Mouse (Mus musculus): Measurements from ENCODE around the gene Ccdc146. TPM values are rescaled to one million over a fixed set of nuclear protein-coding genes. Genes with fewer than 3 reads are reported as not detected.

Ccdc146 gene
- polyA plus RNA-seq, 1 experiment from 2014 or later = 2.2 TPM

GRCm38 (mm10) chr5:21434148-21434929, 9.9 kb upstream of the Ccdc146 start:
- Histone ChIP-seq H3K4me3 (ENCODE audit: low read depth, low read length) (no peak overlapping the region), H3K4me2 (no peak overlapping the region), H3K9me3 (replicated peaks; ENCODE audit: control insufficient read depth, low read length) (no peaks in the 10 kb centered on the region), H3K27ac (ENCODE audit: low read depth, low read length) (no peak overlapping the region), H3K9ac (ENCODE audit: low read depth, low read length) (no peak overlapping the region), H3K4me1 (ENCODE audit: control insufficient read depth, insufficient read depth, low read length) (no peaks in the 10 kb centered on the region), H3K36me3 (ENCODE audit: control insufficient read depth, insufficient read depth, low read length) (no peaks in the 10 kb centered on the region), H3K27me3 (ENCODE audit: control insufficient read depth, insufficient read depth, low read length) (no peaks in the 10 kb centered on the region)
- WGBS (ENCODE audit: insufficient replicate concordance) = 76% methylated on average over 11 of the region's 11 CpGs
- no peak for ATAC-seq (replicated peaks; ENCODE audit: insufficient number of reproducible peaks, low FRiP score, low TSS enrichment)

- no peaks in the 10 kb centered on the region for H3K36me3 ChIP-seq (ENCODE audit: control insufficient read depth, insufficient read depth, low read length)
- H3K27ac ChIP-seq (ENCODE audit: low read depth, low read length) = no peak overlapping the region
- H3K4me3 ChIP-seq (ENCODE audit: low read depth, low read length) = no peak overlapping the region
- H3K9me3 ChIP-seq (replicated peaks; ENCODE audit: control insufficient read depth, low read length) = no peaks in the 10 kb centered on the region
- 92% methylated on average over 6 of the region's 6 CpGs for WGBS (ENCODE audit: insufficient replicate concordance)
- no peak for ATAC-seq (replicated peaks; ENCODE audit: insufficient number of reproducible peaks, low FRiP score, low TSS enrichment)
- H3K4me1 ChIP-seq (ENCODE audit: control insufficient read depth, insufficient read depth, low read length) = peaks cover 7% of the 10 kb centered on the region; the same call in 1 of the 2 replicates
- H3K27me3 ChIP-seq (ENCODE audit: control insufficient read depth, insufficient read depth, low read length) = no peaks in the 10 kb centered on the region
- no peak overlapping the region for H3K9ac ChIP-seq (ENCODE audit: low read depth, low read length)
- no peak overlapping the region for H3K4me2 ChIP-seq
Measured at GRCm38 (mm10) chr5:21426666-21427065, 2.2 kb upstream of the Ccdc146 start.

GRCm38 (mm10) chr5:21420609-21421008, 3.9 kb downstream of the Ccdc146 start:
- no peak overlapping the region for H3K4me3 ChIP-seq (ENCODE audit: low read depth, low read length)
- no peak overlapping the region for H3K27ac ChIP-seq (ENCODE audit: low read depth, low read length)
- H3K36me3 ChIP-seq (ENCODE audit: control insufficient read depth, insufficient read depth, low read length) = no peaks in the 10 kb centered on the region
- no peak overlapping the region for H3K4me2 ChIP-seq
- H3K4me1 ChIP-seq (ENCODE audit: control insufficient read depth, insufficient read depth, low read length) = peaks cover 2% of the 10 kb centered on the region; the same call in 1 of the 2 replicates
- H3K9ac ChIP-seq (ENCODE audit: low read depth, low read length) = no peak overlapping the region
- H3K27me3 ChIP-seq (ENCODE audit: control insufficient read depth, insufficient read depth, low read length) = no peaks in the 10 kb centered on the region
- WGBS (ENCODE audit: insufficient replicate concordance) = 17% methylated on average over 1 of the region's 1 CpGs
- H3K9me3 ChIP-seq (replicated peaks; ENCODE audit: control insufficient read depth, low read length) = no peaks in the 10 kb centered on the region
- no peak for ATAC-seq (replicated peaks; ENCODE audit: insufficient number of reproducible peaks, low FRiP score, low TSS enrichment)

- H3K36me3 ChIP-seq (ENCODE audit: control insufficient read depth, insufficient read depth, low read length) = no peaks in the 10 kb centered on the region
- H3K4me1 ChIP-seq (ENCODE audit: control insufficient read depth, insufficient read depth, low read length) = no peaks in the 10 kb centered on the region
- no peak overlapping the region for H3K4me2 ChIP-seq
- WGBS (ENCODE audit: insufficient replicate concordance) = 68% methylated on average over 4 of the region's 4 CpGs
- no peaks in the 10 kb centered on the region for H3K9me3 ChIP-seq (replicated peaks; ENCODE audit: control insufficient read depth, low read length)
- no peak overlapping the region for H3K27ac ChIP-seq (ENCODE audit: low read depth, low read length)
- no peak for ATAC-seq (replicated peaks; ENCODE audit: insufficient number of reproducible peaks, low FRiP score, low TSS enrichment)
- H3K9ac ChIP-seq (ENCODE audit: low read depth, low read length) = no peak overlapping the region
- H3K27me3 ChIP-seq (ENCODE audit: control insufficient read depth, insufficient read depth, low read length) = no peaks in the 10 kb centered on the region
- no peak overlapping the region for H3K4me3 ChIP-seq (ENCODE audit: low read depth, low read length)
Measured at GRCm38 (mm10) chr5:21418613-21419012, 5.9 kb downstream of the Ccdc146 start.

- no peaks in the 10 kb centered on the region for H3K9me3 ChIP-seq (replicated peaks; ENCODE audit: control insufficient read depth, low read length)
- H3K36me3 ChIP-seq (ENCODE audit: control insufficient read depth, insufficient read depth, low read length) = no peaks in the 10 kb centered on the region
- H3K4me3 ChIP-seq (ENCODE audit: low read depth, low read length) = no peak overlapping the region
- no peak for ATAC-seq (replicated peaks; ENCODE audit: insufficient number of reproducible peaks, low FRiP score, low TSS enrichment)
- 68% methylated on average over 1 of the region's 1 CpGs for WGBS (ENCODE audit: insufficient replicate concordance)
- peaks cover 3% of the 10 kb centered on the region; the same call in 1 of the 2 replicates for H3K4me1 ChIP-seq (ENCODE audit: control insufficient read depth, insufficient read depth, low read length)
- H3K4me2 ChIP-seq = no peak overlapping the region
- H3K9ac ChIP-seq (ENCODE audit: low read depth, low read length) = no peak overlapping the region
- H3K27ac ChIP-seq (ENCODE audit: low read depth, low read length) = no peak overlapping the region
- H3K27me3 ChIP-seq (ENCODE audit: control insufficient read depth, insufficient read depth, low read length) = no peaks in the 10 kb centered on the region
Measured at GRCm38 (mm10) chr5:21414116-21414820, 10.2 kb downstream of the Ccdc146 start.

GRCm38 (mm10) chr5:21413322-21413721, 11.2 kb downstream of the Ccdc146 start:
- H3K4me2 ChIP-seq = no peak overlapping the region
- WGBS (ENCODE audit: insufficient replicate concordance) = 92% methylated on average over 3 of the region's 3 CpGs
- no peak for ATAC-seq (replicated peaks; ENCODE audit: insufficient number of reproducible peaks, low FRiP score, low TSS enrichment)

GRCm38 (mm10) chr5:21412056-21412455, 12.4 kb downstream of the Ccdc146 start:
- 71% methylated on average over 5 of the region's 5 CpGs for WGBS (ENCODE audit: insufficient replicate concordance)
- ATAC-seq (replicated peaks; ENCODE audit: insufficient number of reproducible peaks, low FRiP score, low TSS enrichment) = no peak
- Histone ChIP-seq H3K27ac (ENCODE audit: low read depth, low read length) (no peak overlapping the region), H3K4me3 (ENCODE audit: low read depth, low read length) (no peak overlapping the region), H3K9me3 (replicated peaks; ENCODE audit: control insufficient read depth, low read length) (no peaks in the 10 kb centered on the region), H3K4me2 (no peak overlapping the region), H3K36me3 (ENCODE audit: control insufficient read depth, insufficient read depth, low read length) (no peaks in the 10 kb centered on the region), H3K4me1 (ENCODE audit: control insufficient read depth, insufficient read depth, low read length) (peaks cover 3% of the 10 kb centered on the region; the same call in 1 of the 2 replicates), H3K9ac (ENCODE audit: low read depth, low read length) (no peak overlapping the region), H3K27me3 (ENCODE audit: control insufficient read depth, insufficient read depth, low read length) (no peaks in the 10 kb centered on the region)

More at GRCm38 (mm10) chr5:21413322-21413721, 11.2 kb downstream of the Ccdc146 start:
- Histone ChIP-seq H3K27me3 (ENCODE audit: control insufficient read depth, insufficient read depth, low read length) (no peaks in the 10 kb centered on the region), H3K36me3 (ENCODE audit: control insufficient read depth, insufficient read depth, low read length) (no peaks in the 10 kb centered on the region), H3K9ac (ENCODE audit: low read depth, low read length) (no peak overlapping the region), H3K27ac (ENCODE audit: low read depth, low read length) (no peak overlapping the region), H3K4me3 (ENCODE audit: low read depth, low read length) (no peak overlapping the region), H3K4me1 (ENCODE audit: control insufficient read depth, insufficient read depth, low read length) (peaks cover 3% of the 10 kb centered on the region; the same call in 1 of the 2 replicates), H3K9me3 (replicated peaks; ENCODE audit: control insufficient read depth, low read length) (no peaks in the 10 kb centered on the region)

GRCm38 (mm10) chr5:21411261-21411666, 13.2 kb downstream of the Ccdc146 start:
- H3K4me1 ChIP-seq (ENCODE audit: control insufficient read depth, insufficient read depth, low read length) = peaks cover 3% of the 10 kb centered on the region; the same call in 1 of the 2 replicates
- no peak overlapping the region for H3K9ac ChIP-seq (ENCODE audit: low read depth, low read length)
- ATAC-seq (replicated peaks; ENCODE audit: insufficient number of reproducible peaks, low FRiP score, low TSS enrichment) = no peak
- no peak overlapping the region for H3K4me3 ChIP-seq (ENCODE audit: low read depth, low read length)
- WGBS (ENCODE audit: insufficient replicate concordance) = 53% methylated on average over 5 of the region's 5 CpGs
- no peaks in the 10 kb centered on the region for H3K9me3 ChIP-seq (replicated peaks; ENCODE audit: control insufficient read depth, low read length)
- H3K27me3 ChIP-seq (ENCODE audit: control insufficient read depth, insufficient read depth, low read length) = no peaks in the 10 kb centered on the region
- no peak overlapping the region for H3K4me2 ChIP-seq
- H3K27ac ChIP-seq (ENCODE audit: low read depth, low read length) = no peak overlapping the region
- no peaks in the 10 kb centered on the region for H3K36me3 ChIP-seq (ENCODE audit: control insufficient read depth, insufficient read depth, low read length)

Data from heart, embryonic 11.5 days (tissue).